Mouse (Mus musculus) E14TG2a.4 (cell line): ENCODE data around the gene Sin3a.

ENCODE experiments used
- CTCF ChIP-seq: conservative IDR thresholded peaks from 2 replicates; pipeline ENCODE4 v1.5.1; 2014; ENCODE audit warnings: low read length
- POU5F1 ChIP-seq: IDR thresholded peaks from 2 replicates; pipeline ENCODE4 v1.6.1; 2014; ENCODE audit warnings: low read length, borderline replicate concordance

- TF ChIP-seq CTCF (no peak), POU5F1 (no peak)
Observed at GRCm38 (mm10) chr9:57073790-57074094, 1.9 kb downstream of the Sin3a start.
